Mouse (Mus musculus): Measurements from ENCODE around the gene Cfap97. TPM values are rescaled to one million over a fixed set of nuclear protein-coding genes. Genes with fewer than 3 reads are reported as not detected.
"Not testable (repeated sequence)": the region's sequence is repeated elsewhere in the genome, so short reads cannot be mapped to it uniquely, and the experiment has no call there.

Gene Cfap97
- 10 to 100 TPM; 21.4 to 22.8 TPM for total RNA-seq (2021)

- intact Hi-C loops (cut with DNase I): loop anchor here (2.0 to 10.0 kb wide), 2 partner anchors 151 to 177 kb away; partner anchors contain the start of genes 1700029J07Rik and Ufsp2
These were observed at the start of gene Cfap97 for GRCm38 (mm10) chr8:46151202-46152062. TSS of gene Cfap97 (plus strand) at chr8:46151771.

GRCm38 (mm10) chr8:46103434-46103833 is 48.1 kb upstream of the Cfap97 start:
- peak in 1 of 2 experiments; percentile 19 for DNase-seq (ENCODE audit: low spot score in 2 of 2)
- intact Hi-C loops (cut with DNase I): no loop called here

More at GRCm38 (mm10) chr8:46151202-46152062, at the start of gene Cfap97:
- peak; percentile 51 to 59 for DNase-seq (ENCODE audit: low spot score in 2 of 2)

GRCm38 (mm10) chr8:46107690-46108089 is 43.9 kb upstream of the Cfap97 start:
- intact Hi-C loops (cut with DNase I): no loop called here
- DNase-seq (ENCODE audit: low spot score in 2 of 2): no peak

- DNase-seq (ENCODE audit: low spot score in 2 of 2); intact Hi-C loops (cut with DNase I): not testable (repeated sequence)
These were observed 38.0 kb upstream of the Cfap97 start for GRCm38 (mm10) chr8:46113421-46114170.

GRCm38 (mm10) chr8:46117172-46117571 is 34.4 kb upstream of the Cfap97 start:
- peak; percentile 23 to 80 for DNase-seq (ENCODE audit: low spot score in 2 of 2)
- intact Hi-C loops (cut with DNase I): no loop called here

DNA sequence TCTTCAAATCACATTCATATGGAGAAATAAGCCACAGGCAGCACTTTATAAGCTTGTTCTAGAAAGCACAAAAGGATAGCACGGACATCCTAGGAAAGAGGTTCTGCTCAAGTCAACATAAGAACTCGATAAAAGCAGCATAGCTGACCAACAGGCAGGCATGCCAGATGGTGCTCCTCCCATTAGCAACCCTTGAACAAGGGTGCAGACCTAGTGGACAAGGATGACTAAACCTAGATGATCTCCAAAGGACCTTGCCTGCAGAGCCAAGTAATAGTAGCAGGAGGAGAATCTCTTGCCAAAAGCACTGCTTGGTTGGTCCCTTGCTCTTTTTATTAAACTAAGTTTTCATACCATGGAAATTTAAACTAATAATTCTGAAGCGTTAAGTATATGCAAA is 32.4 kb upstream of the Cfap97 start:
- intact Hi-C loops (cut with DNase I): no loop called here
- no peak for DNase-seq (ENCODE audit: low spot score in 2 of 2)

DNA sequence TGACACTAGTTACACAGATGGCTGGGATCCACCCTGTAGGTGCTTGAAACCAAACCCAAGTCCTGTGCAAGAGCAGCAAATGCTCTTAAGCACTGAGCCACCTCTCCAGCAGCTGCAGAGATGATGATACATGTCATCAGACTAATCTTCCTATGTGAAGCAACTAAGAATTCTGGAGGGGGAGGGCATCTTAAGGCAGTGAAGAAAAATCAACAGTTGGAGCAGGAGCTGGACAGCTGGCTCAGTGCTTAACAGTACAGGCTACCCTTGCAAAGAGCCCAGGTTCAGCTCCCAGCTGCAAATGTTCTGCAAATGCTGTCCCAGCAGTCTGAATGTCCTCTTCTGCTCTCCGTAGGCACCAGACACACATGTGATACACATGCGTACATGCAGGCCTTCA is 29.1 kb upstream of the Cfap97 start:
- intact Hi-C loops (cut with DNase I): no loop called here
- DNase-seq (ENCODE audit: low spot score in 2 of 2): no peak

GRCm38 (mm10) chr8:46130426-46130825 is 21.1 kb upstream of the Cfap97 start:
- DNase-seq (ENCODE audit: low spot score in 2 of 2): no peak
- intact Hi-C loops (cut with DNase I): no loop called here

DNA sequence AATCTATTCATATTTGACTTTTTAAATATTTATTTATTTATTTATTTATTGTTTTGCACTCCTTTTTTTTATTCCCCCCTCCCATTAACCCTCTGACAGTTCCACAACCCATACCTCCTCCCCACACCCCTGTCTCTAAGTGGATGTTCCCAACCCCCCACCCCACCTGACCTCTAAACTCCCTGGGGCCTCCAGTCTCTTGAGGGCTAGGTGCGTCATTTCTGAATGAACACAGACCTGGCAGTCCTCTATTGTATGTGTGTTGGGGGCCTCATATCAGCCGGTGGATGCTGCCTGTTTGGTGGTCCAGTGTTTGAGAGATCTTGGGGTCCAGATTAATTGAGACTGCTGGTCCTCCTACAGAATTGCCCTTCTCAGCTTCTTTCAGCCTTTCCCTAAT is 16.0 kb upstream of the Cfap97 start:
- intact Hi-C loops (cut with DNase I); DNase-seq (ENCODE audit: low spot score in 2 of 2): not testable (repeated sequence)

GRCm38 (mm10) chr8:46137336-46137735 is 14.2 kb upstream of the Cfap97 start:
- DNase-seq (ENCODE audit: low spot score in 2 of 2): no peak
- intact Hi-C loops (cut with DNase I): no loop called here

DNA sequence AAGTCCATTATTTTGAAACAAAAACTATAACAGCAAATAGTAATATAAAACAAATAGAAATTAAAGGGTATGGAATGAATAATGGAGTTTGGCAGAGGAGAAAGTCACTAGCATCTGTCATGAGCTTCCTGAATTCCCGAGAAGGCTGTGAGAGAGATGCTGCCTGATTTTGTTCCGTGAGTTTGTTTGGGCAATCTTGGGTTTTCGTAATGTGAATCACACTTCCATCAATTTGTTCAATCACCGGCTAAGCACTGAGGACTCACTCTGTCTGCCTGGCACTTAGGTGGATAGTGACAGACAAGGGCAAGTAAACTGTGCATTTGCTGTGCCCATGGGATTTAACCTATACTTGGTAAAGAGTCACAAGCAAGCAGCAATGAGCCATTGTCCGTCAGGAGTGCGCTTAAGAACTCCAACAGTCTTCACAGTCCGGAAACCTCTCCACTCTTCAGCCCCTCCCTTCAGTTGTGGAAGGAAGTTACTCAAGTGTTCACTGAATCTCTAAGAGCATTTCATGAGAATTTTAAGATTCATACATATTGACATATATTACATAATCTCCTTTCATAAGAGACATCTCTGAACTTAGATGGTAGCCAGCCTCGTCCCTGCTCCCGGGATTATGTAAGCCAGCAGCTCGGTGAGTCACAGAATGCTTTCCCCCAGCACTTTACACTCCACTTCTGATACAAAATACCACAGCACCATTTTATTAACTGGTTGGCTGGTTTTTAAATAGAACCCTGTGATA is 13.6 kb upstream of the Cfap97 start:
- peak in 1 of 2 experiments; percentile 69 for DNase-seq (ENCODE audit: low spot score in 2 of 2)
- intact Hi-C loops (cut with DNase I): no loop called here

GRCm38 (mm10) chr8:46140376-46141120 is 11.0 kb upstream of the Cfap97 start:
- intact Hi-C loops (cut with DNase I): no loop called here

GRCm38 (mm10) chr8:46141688-46142087 is 9.9 kb upstream of the Cfap97 start:
- no peak for DNase-seq (ENCODE audit: low spot score in 2 of 2)
- intact Hi-C loops (cut with DNase I): no loop called here

More at GRCm38 (mm10) chr8:46140376-46141120, 11.0 kb upstream of the Cfap97 start:
- no peak for DNase-seq (ENCODE audit: low spot score in 2 of 2)

GRCm38 (mm10) chr8:46142498-46143081 is 9.0 kb upstream of the Cfap97 start:
- intact Hi-C loops (cut with DNase I): no loop called here

GRCm38 (mm10) chr8:46143470-46143869 is 8.1 kb upstream of the Cfap97 start:
- intact Hi-C loops (cut with DNase I): no loop called here
- no peak for DNase-seq (ENCODE audit: low spot score in 2 of 2)

More at GRCm38 (mm10) chr8:46142498-46143081, 9.0 kb upstream of the Cfap97 start:
- DNase-seq (ENCODE audit: low spot score in 2 of 2): no peak

DNA sequence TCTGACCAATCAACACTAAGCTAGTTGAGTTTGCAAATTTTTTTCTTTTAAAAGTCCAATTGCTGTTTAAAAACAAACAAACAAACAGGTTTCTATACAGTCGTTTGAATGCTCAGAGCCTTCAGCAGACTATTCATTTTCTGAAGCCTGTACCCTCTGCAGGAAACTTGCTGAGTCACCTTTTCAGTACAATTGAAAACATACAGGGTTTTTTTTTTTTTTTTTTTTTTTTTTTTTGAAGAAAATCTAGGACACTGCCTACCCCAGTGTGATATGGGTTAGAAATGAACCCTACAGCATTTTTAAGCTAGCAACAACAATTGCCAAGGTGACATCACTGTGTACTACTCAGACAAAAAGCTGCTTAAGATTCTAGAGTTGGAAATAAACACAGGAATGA is 7.6 kb upstream of the Cfap97 start:
- DNase-seq (ENCODE audit: low spot score in 2 of 2): no peak
- intact Hi-C loops (cut with DNase I): no loop called here

- peak in 1 of 2 experiments; percentile 23 for DNase-seq (ENCODE audit: low spot score in 2 of 2)
- intact Hi-C loops (cut with DNase I): no loop called here
These were observed 5.4 kb upstream of the Cfap97 start for GRCm38 (mm10) chr8:46146173-46146572.

DNA sequence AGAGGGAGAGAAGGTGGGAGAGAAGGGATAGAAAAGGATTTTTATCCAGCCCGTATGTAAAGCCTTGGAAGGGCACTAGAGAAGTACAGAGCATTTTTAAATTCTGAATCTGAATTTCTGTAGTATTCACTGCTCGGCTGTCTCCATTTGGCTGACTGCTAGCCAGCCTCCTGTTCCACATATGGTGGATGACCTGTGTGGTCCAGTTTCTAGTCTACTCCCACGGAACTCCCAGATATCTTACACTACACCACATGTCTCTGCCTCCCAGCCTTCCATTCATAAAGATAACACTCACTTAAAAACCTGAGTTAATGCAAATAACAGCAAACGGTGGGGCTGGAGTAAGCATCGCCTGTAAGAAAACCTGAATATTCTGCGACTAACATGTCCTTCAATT is 2.3 kb upstream of the Cfap97 start:
- intact Hi-C loops (cut with DNase I): no loop called here
- DNase-seq (ENCODE audit: low spot score in 2 of 2): peak in 1 of 2 experiments; percentile 57

GRCm38 (mm10) chr8:46149782-46150181 is 1.8 kb upstream of the Cfap97 start:
- DNase-seq (ENCODE audit: low spot score in 2 of 2): no peak
- intact Hi-C loops (cut with DNase I): loop anchor here (10.0 kb wide), 1 partner anchor 175 kb away; the partner anchor contains the start of genes 1700029J07Rik and Ufsp2

Measured in left cerebral cortex, postnatal 25 days (tissue).